Mouse (Mus musculus): ENCODE measurements at regions not wholly inside any gene's neighbourhood (a gene's known extent, or its start where the extent isn't known, plus 50 kb on each side); places are given as distances from the start of the nearest gene placed in this dataset.

- no peak for TF ChIP-seq CTCF (IDR thresholded peaks at IDR 0.05; ENCODE audit: borderline replicate concordance, insufficient read depth, low read depth, low read length)
- no peak for TF ChIP-seq POLR2A (IDR thresholded peaks at IDR 0.05; ENCODE audit: borderline replicate concordance, insufficient read depth, low read length)
- DNase-seq: no peak
- H3K27me3 ChIP-seq (ENCODE audit: control insufficient read depth, insufficient read depth, low read length): no peaks in the 10 kb centered on the region
- H3K4me3 ChIP-seq (replicated peaks; ENCODE audit: insufficient read depth, low read depth, low read length): no peak overlapping the region
- no peaks in the 10 kb centered on the region for H3K4me1 ChIP-seq (ENCODE audit: control insufficient read depth, insufficient read depth, low read length)
- no peak overlapping the region for H3K27ac ChIP-seq (ENCODE audit: insufficient read depth, low read length)
These were observed 985.8 kb downstream of the Rapgef2 start for GRCm38 (mm10) chr3:78300506-78300905.

DNA sequence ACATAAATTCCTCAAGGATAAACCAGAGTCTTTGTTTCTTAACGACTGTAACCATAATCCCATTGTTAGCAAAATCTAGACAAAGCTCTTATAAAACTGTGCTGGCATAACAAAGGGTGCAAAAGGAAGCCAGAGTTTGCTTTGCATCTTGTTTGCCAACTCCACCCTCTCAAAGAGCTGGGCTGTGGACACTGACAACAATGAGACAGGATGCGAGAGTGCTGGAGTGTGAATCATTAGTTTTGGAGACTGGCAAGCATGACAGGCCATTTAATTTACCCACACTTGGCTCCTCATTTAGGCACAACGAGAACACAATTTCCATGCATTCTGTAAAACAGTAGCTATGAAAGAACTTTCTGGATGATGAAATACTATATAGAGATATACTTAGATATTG is 994.4 kb downstream of the Rapgef2 start:
- H3K27ac ChIP-seq (ENCODE audit: insufficient read depth, low read length): no peak overlapping the region
- WGBS: 54% methylated on average over 3 of the region's 3 CpGs
- no peaks in the 10 kb centered on the region for H3K27me3 ChIP-seq (ENCODE audit: control insufficient read depth, insufficient read depth, low read length)
- no peaks in the 10 kb centered on the region for H3K4me1 ChIP-seq (ENCODE audit: control insufficient read depth, insufficient read depth, low read length)
- DNase-seq: no peak
- H3K4me3 ChIP-seq (replicated peaks; ENCODE audit: insufficient read depth, low read depth, low read length): no peak overlapping the region
- no peak for TF ChIP-seq CTCF (IDR thresholded peaks at IDR 0.05; ENCODE audit: borderline replicate concordance, insufficient read depth, low read depth, low read length)
- TF ChIP-seq POLR2A (IDR thresholded peaks at IDR 0.05; ENCODE audit: borderline replicate concordance, insufficient read depth, low read length): no peak

DNA sequence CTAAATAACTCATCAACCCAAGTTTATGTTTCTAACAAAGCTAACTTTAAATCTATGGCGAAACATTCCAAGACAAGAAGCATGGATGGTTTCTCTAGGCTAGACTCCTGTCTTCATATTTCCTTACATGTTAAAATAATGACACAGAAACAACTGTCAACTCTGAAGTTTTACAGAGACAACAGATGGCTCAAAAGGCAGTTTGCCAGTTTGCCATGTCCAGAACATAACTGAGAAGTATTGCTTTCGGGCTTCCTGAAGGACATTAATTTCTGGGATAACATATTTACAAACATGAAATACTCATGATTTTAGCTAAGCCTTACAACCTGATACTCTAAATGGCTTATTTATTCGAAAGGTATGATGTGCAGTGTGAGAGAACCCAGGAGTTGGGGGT is 1002.2 kb downstream of the Rapgef2 start:
- Histone ChIP-seq H3K27me3 (ENCODE audit: control insufficient read depth, insufficient read depth, low read length) (no peaks in the 10 kb centered on the region), H3K4me3 (replicated peaks; ENCODE audit: insufficient read depth, low read depth, low read length) (no peak overlapping the region), H3K27ac (ENCODE audit: insufficient read depth, low read length) (no peak overlapping the region), H3K4me1 (ENCODE audit: control insufficient read depth, insufficient read depth, low read length) (no peaks in the 10 kb centered on the region)
- WGBS: 68% methylated on average over 3 of the region's 3 CpGs
- no peak for TF ChIP-seq CTCF (IDR thresholded peaks at IDR 0.05; ENCODE audit: borderline replicate concordance, insufficient read depth, low read depth, low read length)
- no peak for TF ChIP-seq POLR2A (IDR thresholded peaks at IDR 0.05; ENCODE audit: borderline replicate concordance, insufficient read depth, low read length)
- no peak for DNase-seq

DNA sequence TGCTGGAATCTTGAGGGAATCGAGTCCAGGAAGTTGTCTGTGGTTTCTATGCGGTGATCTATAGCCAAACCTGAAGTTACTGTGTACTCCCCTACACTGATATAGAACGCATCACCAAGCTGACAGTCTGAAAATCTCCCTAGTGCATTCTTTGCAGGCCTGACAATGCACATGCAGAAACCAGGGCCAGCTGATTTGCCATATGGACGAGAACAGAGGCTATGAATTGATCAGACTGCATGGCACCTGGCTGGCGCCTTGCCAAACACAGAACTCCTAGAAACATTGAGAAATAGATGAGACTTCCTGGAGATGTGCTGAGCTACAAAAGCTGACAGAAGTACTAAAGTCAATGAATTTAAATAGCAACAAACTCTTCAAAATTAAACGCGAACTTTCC is 1049.4 kb downstream of the Rapgef2 start:
- WGBS: 58% methylated on average over 7 of the region's 7 CpGs
- Histone ChIP-seq H3K4me1 (ENCODE audit: control insufficient read depth, insufficient read depth, low read length) (no peaks in the 10 kb centered on the region), H3K27ac (ENCODE audit: insufficient read depth, low read length) (no peak overlapping the region), H3K4me3 (replicated peaks; ENCODE audit: insufficient read depth, low read depth, low read length) (no peak overlapping the region), H3K27me3 (ENCODE audit: control insufficient read depth, insufficient read depth, low read length) (no peaks in the 10 kb centered on the region)
- TF ChIP-seq CTCF (IDR thresholded peaks at IDR 0.05; ENCODE audit: borderline replicate concordance, insufficient read depth, low read depth, low read length): no peak
- no peak for TF ChIP-seq POLR2A (IDR thresholded peaks at IDR 0.05; ENCODE audit: borderline replicate concordance, insufficient read depth, low read length)
- no peak for DNase-seq

- H3K27me3 ChIP-seq (ENCODE audit: control insufficient read depth, insufficient read depth, low read length): no peaks in the 10 kb centered on the region
- no peak overlapping the region for H3K4me3 ChIP-seq (replicated peaks; ENCODE audit: insufficient read depth, low read depth, low read length)
- no peak overlapping the region for H3K27ac ChIP-seq (ENCODE audit: insufficient read depth, low read length)
- TF ChIP-seq CTCF (IDR thresholded peaks at IDR 0.05; ENCODE audit: borderline replicate concordance, insufficient read depth, low read depth, low read length) (no peak), POLR2A (IDR thresholded peaks at IDR 0.05; ENCODE audit: borderline replicate concordance, insufficient read depth, low read length) (no peak)
- H3K4me1 ChIP-seq (ENCODE audit: control insufficient read depth, insufficient read depth, low read length): no peaks in the 10 kb centered on the region
- 38% methylated on average over 3 of the region's 3 CpGs for WGBS
- no peak for DNase-seq
These were observed 1076.6 kb downstream of the Rapgef2 start for GRCm38 (mm10) chr3:78209729-78210128.

DNA sequence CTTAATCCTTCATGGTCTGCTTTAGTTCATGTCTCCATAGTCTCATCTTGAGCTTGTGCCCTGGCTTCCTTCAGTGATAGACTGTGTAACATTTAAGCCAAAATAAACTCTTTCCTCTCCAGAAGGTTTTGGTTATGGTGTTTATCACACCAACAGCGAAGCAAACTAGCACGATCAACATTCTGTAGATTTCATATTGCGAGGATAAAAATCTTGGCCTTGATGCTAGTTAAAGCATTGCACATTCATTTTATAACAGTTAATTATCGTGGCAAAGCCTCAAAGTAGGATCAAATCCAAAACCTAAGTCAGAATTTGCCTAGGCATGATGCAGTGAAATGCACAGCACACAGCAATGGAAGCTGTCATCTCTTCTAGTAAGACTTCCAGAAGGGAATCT is 1123.7 kb downstream of the Rapgef2 start:
- Histone ChIP-seq H3K27ac (ENCODE audit: insufficient read depth, low read length) (no peak overlapping the region), H3K27me3 (ENCODE audit: control insufficient read depth, insufficient read depth, low read length) (no peaks in the 10 kb centered on the region), H3K4me1 (ENCODE audit: control insufficient read depth, insufficient read depth, low read length) (no peaks in the 10 kb centered on the region), H3K4me3 (replicated peaks; ENCODE audit: insufficient read depth, low read depth, low read length) (no peak overlapping the region)
- WGBS: 87% methylated on average over 4 of the region's 4 CpGs
- DNase-seq: no peak
- TF ChIP-seq CTCF (IDR thresholded peaks at IDR 0.05; ENCODE audit: borderline replicate concordance, insufficient read depth, low read depth, low read length): no peak
- no peak for TF ChIP-seq POLR2A (IDR thresholded peaks at IDR 0.05; ENCODE audit: borderline replicate concordance, insufficient read depth, low read length)

DNA sequence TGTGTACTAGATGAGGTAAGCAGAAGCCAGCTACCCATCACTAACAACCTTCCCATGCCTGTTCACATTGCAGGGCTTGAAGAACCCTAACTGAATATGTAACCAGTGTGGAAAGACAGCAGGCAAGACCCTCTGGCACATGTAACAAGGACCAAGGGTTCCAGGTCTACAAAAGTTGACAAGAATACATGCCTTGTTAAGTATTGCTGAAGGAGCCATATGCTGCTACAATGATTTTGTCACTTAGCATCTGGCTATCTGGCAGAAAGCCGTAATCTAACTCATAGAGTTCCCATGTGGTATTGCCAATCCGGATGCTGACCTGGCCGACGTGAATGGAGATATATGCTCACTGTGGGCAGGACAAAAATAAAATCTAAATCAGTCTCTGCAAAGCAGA is 1127.9 kb downstream of the Rapgef2 start:
- peak; percentile 23 to 78 for DNase-seq
- Histone ChIP-seq H3K4me1 (ENCODE audit: control insufficient read depth, insufficient read depth, low read length) (no peaks in the 10 kb centered on the region), H3K27me3 (ENCODE audit: control insufficient read depth, insufficient read depth, low read length) (no peaks in the 10 kb centered on the region), H3K4me3 (replicated peaks; ENCODE audit: insufficient read depth, low read depth, low read length) (no peak overlapping the region), H3K27ac (ENCODE audit: insufficient read depth, low read length) (no peak overlapping the region)
- 15% methylated on average over 4 of the region's 4 CpGs for WGBS
- no peak for TF ChIP-seq CTCF (IDR thresholded peaks at IDR 0.05; ENCODE audit: borderline replicate concordance, insufficient read depth, low read depth, low read length)
- TF ChIP-seq POLR2A (IDR thresholded peaks at IDR 0.05; ENCODE audit: borderline replicate concordance, insufficient read depth, low read length): no peak

All from cerebellum, adult 2 months (tissue).